Mouse (Mus musculus) heart, adult 2 months (tissue): ENCODE measurements at regions not wholly inside any gene's neighbourhood (a gene's known extent, or its start where the extent isn't known, plus 50 kb on each side); places are given as distances from the start of the nearest gene placed in this dataset.

Experiments used
- DNase-seq, 2 experiments: peaks; one replicate each; pipeline ENCODE4 v3.0.0; 2021
- H3K27ac ChIP-seq: fragments of 200-600 bp; 2 replicates; pipeline ENCODE4 v1.8.1; 2022
- H3K27me3 ChIP-seq: fragments of 200-500 bp; 2 replicates; pipeline ENCODE4 v1.6.1; 2012; ENCODE audit warnings: mild to moderate bottlenecking, low read length, inconsistent platforms, mixed read lengths; ENCODE audit not compliant: control insufficient read depth, insufficient read depth
- H3K36me3 ChIP-seq: fragments of 200-500 bp; 2 replicates; pipeline ENCODE4 v1.6.1; 2012; ENCODE audit warnings: low read length, inconsistent platforms; ENCODE audit not compliant: control insufficient read depth, insufficient read depth
- H3K4me1 ChIP-seq: fragments of 200-500 bp; 2 replicates; pipeline ENCODE4 v1.6.1; 2011; ENCODE audit warnings: low read length; ENCODE audit not compliant: control insufficient read depth, insufficient read depth
- H3K4me3 ChIP-seq: fragments of 200-600 bp; 2 replicates; pipeline ENCODE4 v1.8.1; 2022
- H3K79me2 ChIP-seq: fragments of 200-500 bp; replicated peaks from 2 replicates; pipeline ENCODE4 v1.6.1; 2012; ENCODE audit warnings: mild to moderate bottlenecking, inconsistent platforms, low read length, moderate library complexity, mixed read lengths; ENCODE audit not compliant: control insufficient read depth, insufficient read depth
- H3K9ac ChIP-seq: fragments of 200-500 bp; 2 replicates; pipeline ENCODE4 v1.6.1; 2012; ENCODE audit warnings: low read depth, mild to moderate bottlenecking, control low read depth, inconsistent platforms, low read length, mixed read lengths
- CTCF ChIP-seq: fragments of 200-600 bp; IDR thresholded peaks from 2 replicates; pipeline ENCODE4 v1.8.1; 2022; ENCODE audit warnings: antibody characterized with exemption, mild to moderate bottlenecking, moderate library complexity
- EP300 ChIP-seq: fragments of 200-500 bp; IDR thresholded peaks from 2 replicates; pipeline ENCODE4 v1.6.1; 2011; ENCODE audit warnings: low read depth, low read length, control low read depth; ENCODE audit not compliant: insufficient read depth
- POLR2A ChIP-seq: fragments of 200-500 bp; IDR thresholded peaks from 2 replicates; pipeline ENCODE4 v1.6.1; 2011; ENCODE audit warnings: mild to moderate bottlenecking, low read depth, low read length, control low read depth; ENCODE audit not compliant: insufficient read depth
- WGBS: fragments of 180-500 bp; shearing (Covaris S2); methylation state at CpG from one replicate; pipeline ENCODE4 v1.1.7; 2018; 5-methylcytosine and 5-hydroxymethylcytosine counted together
- intact Hi-C: fragments of 180-260 bp; cut with DNase I; formaldehyde crosslinking; loops from one replicate; pipeline ENCODE4 v1.15.1; 2025

GRCm38 (mm10) chr14:71359581-71359980, 759.9 kb upstream of the Fam160b2 start:
- intact Hi-C loops, result no loop called here
- H3K79me2 ChIP-seq, result no peaks in the 10 kb centered on the region
- 69% methylated on average over 1 of the region's 1 CpGs for WGBS
- H3K9ac ChIP-seq, result no peak overlapping the region
- H3K4me3 ChIP-seq, result no peak overlapping the region
- no peak overlapping the region for H3K27ac ChIP-seq
- peak in 1 of 2 experiments; percentile 4 for DNase-seq
- no peaks in the 10 kb centered on the region for H3K27me3 ChIP-seq
- TF ChIP-seq CTCF, result 0 out of 2 replicates have a peak, but pooled peaks have one; percentile 7
- TF ChIP-seq POLR2A, result no peak
- TF ChIP-seq EP300, result no peak
- H3K36me3 ChIP-seq, result 0 out of 2 replicates have a peak, but pooled peaks cover 2% of the 10 kb centered on the region
- H3K4me1 ChIP-seq, result no peaks in the 10 kb centered on the region

- no peak overlapping the region for H3K9ac ChIP-seq
Observed at GRCm38 (mm10) chr14:71338219-71338618, 738.6 kb upstream of the Fam160b2 start.

GRCm38 (mm10) chr14:71336906-71337305, 737.3 kb upstream of the Fam160b2 start:
- 89% methylated on average over 3 of the region's 3 CpGs for WGBS
- H3K4me1 ChIP-seq, result no peaks in the 10 kb centered on the region
- intact Hi-C loops, result no loop called here
- H3K27ac ChIP-seq, result no peak overlapping the region
- DNase-seq, result no peak
- no peak for TF ChIP-seq POLR2A
- no peak for TF ChIP-seq EP300
- no peak for TF ChIP-seq CTCF
- no peak overlapping the region for H3K4me3 ChIP-seq
- H3K27me3 ChIP-seq, result no peaks in the 10 kb centered on the region
- H3K36me3 ChIP-seq, result no peaks in the 10 kb centered on the region
- no peaks in the 10 kb centered on the region for H3K79me2 ChIP-seq
- no peak overlapping the region for H3K9ac ChIP-seq

More at GRCm38 (mm10) chr14:71338219-71338618, 738.6 kb upstream of the Fam160b2 start:
- intact Hi-C loops, result no loop called here
- H3K4me3 ChIP-seq, result no peak overlapping the region
- DNase-seq, result no peak
- WGBS, result 81% methylated on average over 5 of the region's 5 CpGs
- TF ChIP-seq CTCF (no peak), EP300 (no peak), POLR2A (no peak)
- H3K79me2 ChIP-seq, result no peaks in the 10 kb centered on the region
- H3K4me1 ChIP-seq, result no peaks in the 10 kb centered on the region
- H3K36me3 ChIP-seq, result no peaks in the 10 kb centered on the region
- H3K27me3 ChIP-seq, result no peaks in the 10 kb centered on the region
- no peak overlapping the region for H3K27ac ChIP-seq

GRCm38 (mm10) chr14:71334022-71334421, 734.4 kb upstream of the Fam160b2 start:
- Histone ChIP-seq H3K27me3 (no peaks in the 10 kb centered on the region), H3K36me3 (no peaks in the 10 kb centered on the region), H3K4me1 (no peaks in the 10 kb centered on the region; the same call in 1 of the 2 replicates), H3K27ac (no peak overlapping the region), H3K9ac (no peak overlapping the region), H3K79me2 (no peaks in the 10 kb centered on the region), H3K4me3 (no peak overlapping the region)
- intact Hi-C loops, result no loop called here
- TF ChIP-seq CTCF (no peak), EP300 (no peak), POLR2A (no peak)
- 94% methylated on average over 1 of the region's 1 CpGs for WGBS
- no peak for DNase-seq

- H3K9ac ChIP-seq, result no peak overlapping the region
- no peaks in the 10 kb centered on the region for H3K36me3 ChIP-seq
- WGBS, result 36% methylated on average over 5 of the region's 5 CpGs
- no peak overlapping the region for H3K4me3 ChIP-seq
- DNase-seq, result peak in 1 of 2 experiments; percentile 4
- no peak for TF ChIP-seq CTCF
- no peak for TF ChIP-seq EP300
- no peak for TF ChIP-seq POLR2A
- no peaks in the 10 kb centered on the region for H3K27me3 ChIP-seq
- intact Hi-C loops, result no loop called here
- no peaks in the 10 kb centered on the region; the same call in 1 of the 2 replicates for H3K4me1 ChIP-seq
- no peak overlapping the region for H3K27ac ChIP-seq
- H3K79me2 ChIP-seq, result no peaks in the 10 kb centered on the region
Observed at GRCm38 (mm10) chr14:71329862-71330630, 730.4 kb upstream of the Fam160b2 start.

- H3K36me3 ChIP-seq, result no peaks in the 10 kb centered on the region
- no peaks in the 10 kb centered on the region for H3K27me3 ChIP-seq
- TF ChIP-seq CTCF, result no peak
- TF ChIP-seq EP300, result no peak
- no peaks in the 10 kb centered on the region for H3K79me2 ChIP-seq
- H3K27ac ChIP-seq, result no peak overlapping the region
- H3K4me3 ChIP-seq, result no peak overlapping the region
- DNase-seq, result no peak
- H3K9ac ChIP-seq, result no peak overlapping the region
- H3K4me1 ChIP-seq, result no peaks in the 10 kb centered on the region; the same call in 1 of the 2 replicates
- intact Hi-C loops, result no loop called here
Observed at GRCm38 (mm10) chr14:71327621-71328020, 728.0 kb upstream of the Fam160b2 start.
